Mouse (Mus musculus) adipocyte (in vitro differentiated cells): ENCODE measurements around the gene Pdpn.

ENCODE experiments used
- DNase-seq: peaks from one replicate; pipeline ENCODE4 v3.0.0-alpha.2; 2016; ENCODE audit warnings: low spot score

Pdpn gene

GRCm38 (mm10) chr4:143239117-143239516 is 60.2 kb downstream of the Pdpn start:
- no peak for DNase-seq

GRCm38 (mm10) chr4:143238241-143239031 is 60.9 kb downstream of the Pdpn start:
- DNase-seq = peak; percentile 50

DNA sequence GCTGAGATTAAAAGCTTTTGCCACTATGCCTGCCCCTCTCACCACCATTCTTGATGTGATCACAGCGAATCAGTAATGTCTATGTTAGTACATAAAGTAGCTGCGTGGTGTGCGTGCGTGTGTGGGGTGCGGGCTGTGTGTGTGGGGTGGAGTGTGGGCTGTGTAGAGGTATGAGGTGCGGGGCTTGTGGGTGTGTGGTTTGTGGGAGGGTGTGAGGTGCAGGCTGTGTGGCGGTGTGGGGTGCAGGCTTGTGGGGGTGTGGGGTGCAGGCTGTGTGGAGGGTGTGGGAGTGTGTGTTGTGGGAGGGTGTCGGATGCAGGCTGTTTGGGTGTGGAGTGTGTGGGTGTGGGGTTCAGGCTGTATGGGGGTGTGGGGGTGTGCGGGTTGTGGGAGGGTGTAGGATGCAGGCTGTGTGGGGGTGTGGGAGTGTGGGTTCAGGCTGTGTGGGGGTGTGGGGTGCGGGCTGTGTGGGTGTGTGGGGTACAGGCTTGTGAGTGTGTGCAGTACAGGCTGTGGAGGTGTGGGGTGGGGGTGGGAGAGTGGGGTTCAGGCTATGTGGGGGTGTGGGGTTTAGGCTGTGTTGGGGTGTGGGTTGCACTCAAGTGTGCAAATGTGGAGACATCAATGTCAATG is 67.5 kb downstream of the Pdpn start:
- no peak for DNase-seq

DNA sequence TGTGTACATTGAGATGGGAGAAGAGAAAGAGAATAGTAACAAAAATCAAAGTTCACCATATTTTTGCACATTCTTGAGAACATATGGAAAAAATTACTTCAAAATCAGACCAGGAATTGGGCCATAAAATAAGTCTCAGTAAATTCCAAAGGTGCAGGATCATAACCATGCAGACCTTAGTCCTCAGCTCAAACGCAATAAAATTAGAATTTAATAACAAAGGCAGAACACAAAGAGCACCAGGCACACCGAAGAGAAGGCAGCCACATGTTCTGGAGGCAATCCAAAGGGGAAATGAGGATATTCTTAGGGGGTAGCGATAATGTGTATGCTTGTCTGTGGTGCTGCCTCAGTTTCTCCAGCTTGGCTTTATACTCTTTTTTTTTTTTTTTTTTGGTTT is 68.3 kb downstream of the Pdpn start:
- no peak for DNase-seq

DNA sequence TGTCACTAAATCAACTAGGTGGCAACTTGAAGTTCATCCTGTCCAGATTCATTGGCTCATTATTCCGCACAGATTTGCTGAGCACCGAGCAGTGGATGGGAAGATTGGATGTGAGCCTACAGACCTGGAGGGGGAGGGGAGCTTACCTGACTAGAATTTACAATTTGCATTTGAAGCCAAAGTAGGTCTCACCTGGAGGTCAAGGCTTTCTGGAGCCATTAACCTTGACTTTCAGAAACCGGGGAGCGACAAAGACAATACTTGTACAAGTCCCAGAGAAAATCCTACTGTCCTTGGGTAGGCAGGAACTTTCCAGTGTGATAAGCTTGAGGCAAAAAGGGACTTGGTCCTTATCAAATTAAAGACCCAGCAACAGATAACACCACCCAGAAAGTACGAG is 71.4 kb downstream of the Pdpn start:
- DNase-seq = no peak

GRCm38 (mm10) chr4:143225886-143226285 is 73.5 kb downstream of the Pdpn start:
- DNase-seq = no peak

- no peak for DNase-seq
These were observed 80.0 kb downstream of the Pdpn start for GRCm38 (mm10) chr4:143219316-143219751.

- no peak for DNase-seq
These were observed 80.5 kb downstream of the Pdpn start for GRCm38 (mm10) chr4:143218858-143219257.
